Mouse (Mus musculus): ENCODE results near the gene Uba2. TPM values are rescaled to one million over a fixed set of nuclear protein-coding genes. Genes with fewer than 3 reads are reported as not detected.
"Not testable (repeated sequence)": the region's sequence is repeated elsewhere in the genome, so short reads cannot be mapped to it uniquely, and the experiment has no call there.

Uba2 gene
- polyA plus RNA-seq (2015; fragmentation: Nextera tagmentation; extraction: Ambion mirVana) = 226 and 239 TPM in 2 replicates

GRCm38 (mm10) chr7:34169454-34169853 lies at the start of gene Uba2:
Uba2 (minus strand) TSS chr7:34169599.
- WGBS = 78% methylated on average over 3 of the region's 3 CpGs
- peak within 1 kb of the TSS; percentile 78 for H3K4me3 ChIP-seq
- no peaks in the 10 kb centered on the region for H3K9me3 ChIP-seq
- H3K36me3 ChIP-seq = peaks cover 10% of the 10 kb centered on the region
- H3K27me3 ChIP-seq = no peaks in the 10 kb centered on the region
- H3K27ac ChIP-seq = peak within 1 kb of the TSS; percentile 93
- ATAC-seq (ENCODE audit: insufficient number of reproducible peaks, insufficient read depth, low FRiP score, low TSS enrichment, low read depth) = no peak
- H3K9ac ChIP-seq = peak within 1 kb of the TSS; percentile 97
- peak within 1 kb of the TSS; percentile 67 for H3K4me2 ChIP-seq
- H3K4me1 ChIP-seq = peaks cover 11% of the 10 kb centered on the region; the same call in 1 of the 2 replicates

- no peak for ATAC-seq (ENCODE audit: insufficient number of reproducible peaks, insufficient read depth, low FRiP score, low TSS enrichment, low read depth)
- 69% methylated on average over 1 of the region's 1 CpGs for WGBS
- no peaks in the 10 kb centered on the region for H3K27me3 ChIP-seq
- no peak overlapping the region for H3K9ac ChIP-seq
- peaks cover 99% of the 10 kb centered on the region for H3K36me3 ChIP-seq
- no peaks in the 10 kb centered on the region for H3K9me3 ChIP-seq
- H3K27ac ChIP-seq = no peak overlapping the region
- no peaks in the 10 kb centered on the region for H3K4me1 ChIP-seq
- no peak overlapping the region for H3K4me2 ChIP-seq
- H3K4me3 ChIP-seq = no peak overlapping the region
These were observed 49.1 kb upstream of the Uba2 start for GRCm38 (mm10) chr7:34218496-34218895.

- 93% methylated on average over 10 of the region's 10 CpGs for WGBS
- Histone ChIP-seq H3K4me2 (no peak overlapping the region), H3K27me3 (no peaks in the 10 kb centered on the region), H3K4me1 (no peaks in the 10 kb centered on the region), H3K4me3 (no peak overlapping the region), H3K27ac (no peak overlapping the region), H3K9me3 (no peaks in the 10 kb centered on the region), H3K36me3 (peaks cover 99% of the 10 kb centered on the region), H3K9ac (no peak overlapping the region)
- no peak for ATAC-seq (ENCODE audit: insufficient number of reproducible peaks, insufficient read depth, low FRiP score, low TSS enrichment, low read depth)
These were observed 47.1 kb upstream of the Uba2 start for GRCm38 (mm10) chr7:34216474-34216873.

- ATAC-seq (ENCODE audit: insufficient number of reproducible peaks, insufficient read depth, low FRiP score, low TSS enrichment, low read depth) = no peak
- peaks cover 99% of the 10 kb centered on the region for H3K36me3 ChIP-seq
- H3K27me3 ChIP-seq = no peaks in the 10 kb centered on the region
- 79% methylated on average over 9 of the region's 9 CpGs for WGBS
- no peak overlapping the region for H3K9ac ChIP-seq
- H3K9me3 ChIP-seq = no peaks in the 10 kb centered on the region
- no peak overlapping the region for H3K4me2 ChIP-seq
- H3K4me1 ChIP-seq = no peaks in the 10 kb centered on the region
- no peak overlapping the region for H3K4me3 ChIP-seq
- no peak overlapping the region for H3K27ac ChIP-seq
These were observed 46.1 kb upstream of the Uba2 start for GRCm38 (mm10) chr7:34215481-34215880.

GRCm38 (mm10) chr7:34214644-34215043 lies 45.2 kb upstream of the Uba2 start:
- Histone ChIP-seq H3K9ac (no peak overlapping the region), H3K36me3 (peaks cover 99% of the 10 kb centered on the region), H3K4me3 (no peak overlapping the region), H3K4me1 (no peaks in the 10 kb centered on the region), H3K9me3 (no peaks in the 10 kb centered on the region), H3K4me2 (no peak overlapping the region), H3K27me3 (no peaks in the 10 kb centered on the region), H3K27ac (no peak overlapping the region)
- no peak for ATAC-seq (ENCODE audit: insufficient number of reproducible peaks, insufficient read depth, low FRiP score, low TSS enrichment, low read depth)
- 91% methylated on average over 8 of the region's 8 CpGs for WGBS

- Histone ChIP-seq H3K4me2 (no peak overlapping the region), H3K4me1 (no peaks in the 10 kb centered on the region), H3K27ac (no peak overlapping the region), H3K27me3 (no peaks in the 10 kb centered on the region), H3K36me3 (peaks cover 99% of the 10 kb centered on the region), H3K4me3 (no peak overlapping the region), H3K9ac (no peak overlapping the region), H3K9me3 (no peaks in the 10 kb centered on the region)
- 92% methylated on average over 7 of the region's 7 CpGs for WGBS
- ATAC-seq (ENCODE audit: insufficient number of reproducible peaks, insufficient read depth, low FRiP score, low TSS enrichment, low read depth) = no peak
These were observed 43.9 kb upstream of the Uba2 start for GRCm38 (mm10) chr7:34213281-34213680.

- ATAC-seq (ENCODE audit: insufficient number of reproducible peaks, insufficient read depth, low FRiP score, low TSS enrichment, low read depth) = no peak
- Histone ChIP-seq H3K9ac (no peak overlapping the region), H3K27me3 (no peaks in the 10 kb centered on the region), H3K4me3 (no peak overlapping the region), H3K4me2 (no peak overlapping the region), H3K36me3 (peaks cover 100% of the 10 kb centered on the region), H3K4me1 (no peaks in the 10 kb centered on the region), H3K9me3 (no peaks in the 10 kb centered on the region), H3K27ac (no peak overlapping the region)
- WGBS = 88% methylated on average over 9 of the region's 9 CpGs
These were observed 38.8 kb upstream of the Uba2 start for GRCm38 (mm10) chr7:34208027-34208745.

GRCm38 (mm10) chr7:34206331-34206730 lies 36.9 kb upstream of the Uba2 start:
- H3K9ac ChIP-seq = no peak overlapping the region
- ATAC-seq (ENCODE audit: insufficient number of reproducible peaks, insufficient read depth, low FRiP score, low TSS enrichment, low read depth) = no peak
- no peaks in the 10 kb centered on the region for H3K27me3 ChIP-seq
- H3K27ac ChIP-seq = no peak overlapping the region
- H3K9me3 ChIP-seq = no peaks in the 10 kb centered on the region
- H3K4me3 ChIP-seq = no peak overlapping the region
- 91% methylated on average over 6 of the region's 6 CpGs for WGBS
- H3K36me3 ChIP-seq = peaks cover 100% of the 10 kb centered on the region
- no peak overlapping the region for H3K4me2 ChIP-seq
- H3K4me1 ChIP-seq = no peaks in the 10 kb centered on the region

GRCm38 (mm10) chr7:34202147-34202546 lies 32.7 kb upstream of the Uba2 start:
- H3K4me1 ChIP-seq; H3K27me3 ChIP-seq; H3K4me3 ChIP-seq; H3K27ac ChIP-seq; H3K9me3 ChIP-seq; H3K9ac ChIP-seq; ATAC-seq (ENCODE audit: insufficient number of reproducible peaks, insufficient read depth, low FRiP score, low TSS enrichment, low read depth); H3K4me2 ChIP-seq: not testable (repeated sequence)
- 93% methylated on average over 10 of the region's 10 CpGs for WGBS
- peaks cover 69% of the 10 kb centered on the region for H3K36me3 ChIP-seq

GRCm38 (mm10) chr7:34200829-34201228 lies 31.4 kb upstream of the Uba2 start:
- Histone ChIP-seq H3K36me3 (peaks cover 56% of the 10 kb centered on the region), H3K4me1 (no peaks in the 10 kb centered on the region), H3K9ac (no peak overlapping the region), H3K4me3 (no peak overlapping the region), H3K9me3 (no peaks in the 10 kb centered on the region), H3K27ac (no peak overlapping the region), H3K4me2 (no peak overlapping the region), H3K27me3 (no peaks in the 10 kb centered on the region)
- no peak for ATAC-seq (ENCODE audit: insufficient number of reproducible peaks, insufficient read depth, low FRiP score, low TSS enrichment, low read depth)
- 97% methylated on average over 2 of the region's 2 CpGs for WGBS

- peaks cover 35% of the 10 kb centered on the region for H3K36me3 ChIP-seq
- H3K9ac ChIP-seq = no peak overlapping the region
- 50% methylated on average over 3 of the region's 3 CpGs for WGBS
- no peaks in the 10 kb centered on the region for H3K9me3 ChIP-seq
- H3K27me3 ChIP-seq = no peaks in the 10 kb centered on the region
- H3K27ac ChIP-seq = no peak overlapping the region
- H3K4me2 ChIP-seq = no peak overlapping the region
- ATAC-seq (ENCODE audit: insufficient number of reproducible peaks, insufficient read depth, low FRiP score, low TSS enrichment, low read depth) = no peak
- H3K4me1 ChIP-seq = peaks cover 8% of the 10 kb centered on the region
- H3K4me3 ChIP-seq = no peak overlapping the region
These were observed 28.9 kb upstream of the Uba2 start for GRCm38 (mm10) chr7:34198346-34198745.
